Mouse (Mus musculus): Measurements from ENCODE around the gene Stx16. TPM values are rescaled to one million over a fixed set of nuclear protein-coding genes. Genes with fewer than 3 reads are reported as not detected.

Stx16 gene
- polyA plus RNA-seq, 1 experiment from 2014 or later: 13.5 TPM

- no peaks in the 10 kb centered on the region for H3K36me3 ChIP-seq
These were observed 14.9 kb upstream of the Stx16 start for GRCm38 (mm10) chr2:174061219-174061618.

GRCm38 (mm10) chr2:174063074-174063473, 13.0 kb upstream of the Stx16 start:
- Histone ChIP-seq H3K27ac (peak overlapping the region; percentile 12; the same call in 1 of the 2 replicates), H3K27me3 (no peaks in the 10 kb centered on the region), H3K4me1 (peaks cover 3% of the 10 kb centered on the region), H3K4me2 (replicated peaks) (no peak overlapping the region), H3K9me3 (replicated peaks) (no peaks in the 10 kb centered on the region), H3K4me3 (no peak overlapping the region), H3K36me3 (no peaks in the 10 kb centered on the region), H3K9ac (no peak overlapping the region)
- ATAC-seq (ENCODE audit: low FRiP score): no peak
- 77% methylated on average over 6 of the region's 6 CpGs for WGBS

More at GRCm38 (mm10) chr2:174061219-174061618, 14.9 kb upstream of the Stx16 start:
- peak; percentile 67; the same call in 1 of the 2 replicates for ATAC-seq (ENCODE audit: low FRiP score)
- Histone ChIP-seq H3K27ac (peak overlapping the region; percentile 12; the same call in 1 of the 2 replicates), H3K4me1 (peaks cover 3% of the 10 kb centered on the region), H3K4me2 (replicated peaks) (no peak overlapping the region), H3K4me3 (no peak overlapping the region), H3K9me3 (replicated peaks) (0 out of 2 replicates have a peak, but pooled peaks cover 3% of the 10 kb centered on the region), H3K9ac (no peak overlapping the region), H3K27me3 (no peaks in the 10 kb centered on the region)
- 9% methylated on average over 2 of the region's 2 CpGs for WGBS

- Histone ChIP-seq H3K27me3 (no peaks in the 10 kb centered on the region), H3K9me3 (replicated peaks) (no peaks in the 10 kb centered on the region), H3K4me3 (no peak overlapping the region), H3K27ac (peak overlapping the region; percentile 12; the same call in 1 of the 2 replicates), H3K4me2 (replicated peaks) (no peak overlapping the region), H3K36me3 (no peaks in the 10 kb centered on the region), H3K4me1 (peaks cover 3% of the 10 kb centered on the region), H3K9ac (no peak overlapping the region)
- ATAC-seq (ENCODE audit: low FRiP score): no peak
- 71% methylated on average over 9 of the region's 9 CpGs for WGBS
These were observed 12.4 kb upstream of the Stx16 start for GRCm38 (mm10) chr2:174063527-174064211.

GRCm38 (mm10) chr2:174067793-174068419, 8.2 kb upstream of the Stx16 start:
- Histone ChIP-seq H3K4me1 (peaks cover 2% of the 10 kb centered on the region; the same call in 1 of the 2 replicates), H3K9ac (no peak overlapping the region), H3K4me2 (replicated peaks) (no peak overlapping the region), H3K4me3 (no peak overlapping the region), H3K27ac (no peak overlapping the region), H3K27me3 (peaks cover 2% of the 10 kb centered on the region; the same call in 1 of the 2 replicates), H3K36me3 (no peaks in the 10 kb centered on the region), H3K9me3 (replicated peaks) (no peaks in the 10 kb centered on the region)
- WGBS: 76% methylated on average over 6 of the region's 6 CpGs
- no peak for ATAC-seq (ENCODE audit: low FRiP score)

GRCm38 (mm10) chr2:174069532-174070049, 6.5 kb upstream of the Stx16 start:
- H3K4me1 ChIP-seq: peaks cover 11% of the 10 kb centered on the region
- no peak for ATAC-seq (ENCODE audit: low FRiP score)
- H3K4me3 ChIP-seq: no peak overlapping the region
- no peak overlapping the region for H3K27ac ChIP-seq
- H3K4me2 ChIP-seq (replicated peaks): no peak overlapping the region
- peaks cover 2% of the 10 kb centered on the region; the same call in 1 of the 2 replicates for H3K27me3 ChIP-seq
- H3K9ac ChIP-seq: no peak overlapping the region
- 72% methylated on average over 3 of the region's 3 CpGs for WGBS
- H3K36me3 ChIP-seq: no peaks in the 10 kb centered on the region
- no peaks in the 10 kb centered on the region for H3K9me3 ChIP-seq (replicated peaks)

GRCm38 (mm10) chr2:174071406-174071805, 4.7 kb upstream of the Stx16 start:
- no peak for ATAC-seq (ENCODE audit: low FRiP score)
- Histone ChIP-seq H3K36me3 (no peaks in the 10 kb centered on the region), H3K4me3 (no peak overlapping the region), H3K27me3 (peaks cover 2% of the 10 kb centered on the region; the same call in 1 of the 2 replicates), H3K9ac (no peak overlapping the region), H3K4me2 (replicated peaks) (no peak overlapping the region), H3K27ac (no peak overlapping the region), H3K9me3 (replicated peaks) (no peaks in the 10 kb centered on the region), H3K4me1 (peaks cover 20% of the 10 kb centered on the region)
- WGBS: 91% methylated on average over 5 of the region's 5 CpGs

- Histone ChIP-seq H3K9me3 (replicated peaks) (no peaks in the 10 kb centered on the region), H3K4me1 (peaks cover 37% of the 10 kb centered on the region)
- ATAC-seq (ENCODE audit: low FRiP score): no peak
These were observed 2.8 kb upstream of the Stx16 start for GRCm38 (mm10) chr2:174073156-174073790.

GRCm38 (mm10) chr2:174074621-174075020, 1.5 kb upstream of the Stx16 start:
- peak overlapping the region; percentile 91 for H3K4me2 ChIP-seq (replicated peaks)
- peak overlapping the region; percentile 75 for H3K4me3 ChIP-seq
- H3K4me1 ChIP-seq: peaks cover 39% of the 10 kb centered on the region
- H3K9me3 ChIP-seq (replicated peaks): no peaks in the 10 kb centered on the region
- H3K9ac ChIP-seq: peak overlapping the region; percentile 55
- H3K27ac ChIP-seq: peak overlapping the region; percentile 93
- no peaks in the 10 kb centered on the region for H3K36me3 ChIP-seq
- WGBS: 0% methylated on average over 7 of the region's 13 CpGs
- H3K27me3 ChIP-seq: peaks cover 2% of the 10 kb centered on the region; the same call in 1 of the 2 replicates
- peak; percentile 25 for ATAC-seq (ENCODE audit: low FRiP score)

More at GRCm38 (mm10) chr2:174073156-174073790, 2.8 kb upstream of the Stx16 start:
- no peak overlapping the region; the same call in 1 of the 2 replicates for H3K9ac ChIP-seq
- WGBS: 78% methylated on average over 5 of the region's 5 CpGs
- no peak overlapping the region for H3K4me3 ChIP-seq
- H3K27ac ChIP-seq: peak overlapping the region; percentile 93; the same call in 1 of the 2 replicates
- peaks cover 2% of the 10 kb centered on the region; the same call in 1 of the 2 replicates for H3K27me3 ChIP-seq
- H3K36me3 ChIP-seq: no peaks in the 10 kb centered on the region
- H3K4me2 ChIP-seq (replicated peaks): no peak overlapping the region

GRCm38 (mm10) chr2:174075072-174075570, 987 bp upstream of the Stx16 start:
- under 1% methylated on average over 22 of the region's 22 CpGs for WGBS
- Histone ChIP-seq H3K4me3 (peak overlapping the region; percentile 75), H3K4me1 (peaks cover 39% of the 10 kb centered on the region), H3K27ac (peak overlapping the region; percentile 93), H3K4me2 (replicated peaks) (peak overlapping the region; percentile 91), H3K36me3 (no peaks in the 10 kb centered on the region), H3K9me3 (replicated peaks) (no peaks in the 10 kb centered on the region), H3K27me3 (peaks cover 2% of the 10 kb centered on the region; the same call in 1 of the 2 replicates), H3K9ac (peak overlapping the region; percentile 55)
- no peak; the same call in 1 of the 2 replicates for ATAC-seq (ENCODE audit: low FRiP score)

GRCm38 (mm10) chr2:174076433-174076824, 321 bp downstream of the Stx16 start:
- ATAC-seq (ENCODE audit: low FRiP score): no peak; the same call in 1 of the 2 replicates
- Histone ChIP-seq H3K4me3 (peak overlapping the region; percentile 75), H3K9me3 (replicated peaks) (no peaks in the 10 kb centered on the region), H3K4me2 (replicated peaks) (peak overlapping the region; percentile 91), H3K27ac (peak overlapping the region; percentile 93), H3K36me3 (no peaks in the 10 kb centered on the region), H3K4me1 (peaks cover 51% of the 10 kb centered on the region), H3K9ac (peak overlapping the region; percentile 71), H3K27me3 (no peaks in the 10 kb centered on the region)
- WGBS: under 1% methylated on average over 22 of the region's 22 CpGs

- Histone ChIP-seq H3K27ac (peak overlapping the region; percentile 93), H3K4me3 (peak overlapping the region; percentile 75), H3K36me3 (no peaks in the 10 kb centered on the region), H3K9me3 (replicated peaks) (no peaks in the 10 kb centered on the region), H3K9ac (peak overlapping the region; percentile 71), H3K4me1 (peaks cover 51% of the 10 kb centered on the region), H3K27me3 (no peaks in the 10 kb centered on the region), H3K4me2 (replicated peaks) (peak overlapping the region; percentile 91)
- ATAC-seq (ENCODE audit: low FRiP score): no peak
- WGBS: 0% methylated on average over 19 of the region's 19 CpGs
These were observed 1.0 kb downstream of the Stx16 start for GRCm38 (mm10) chr2:174077004-174077695.
